Mouse (Mus musculus) right cerebral cortex, postnatal 10 days (tissue): Measurements from ENCODE around the gene Vmn2r71.

ENCODE experiments used
- DNase-seq, 2 experiments: peaks; one replicate each; pipeline ENCODE4 v3.0.0; 2021; ENCODE audit warnings: low spot score in 2 of 2

Gene Vmn2r71

DNA sequence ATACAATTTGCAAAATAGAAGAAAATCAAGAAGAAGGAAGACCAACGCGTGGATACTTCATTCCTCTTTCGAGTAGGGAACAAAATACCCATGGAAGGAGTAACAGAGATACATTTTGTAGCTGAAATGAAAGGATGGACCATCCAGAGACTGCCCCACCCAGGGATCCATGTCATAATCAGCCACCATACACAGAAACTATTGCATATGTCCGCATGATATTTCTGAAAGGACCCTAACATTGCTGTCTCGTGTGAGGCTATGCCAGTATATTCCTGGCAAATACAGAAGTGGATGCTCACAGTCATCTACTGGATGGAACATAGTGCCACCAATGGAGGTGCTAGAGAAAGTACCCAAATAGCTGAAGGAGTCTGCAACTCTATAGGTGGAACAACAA lies at the start of gene Vmn2r71:
Gene Vmn2r71, plus strand, starts transcription at position 301 of the 400 bp plus-strand sequence.
- no peak for DNase-seq

DNA sequence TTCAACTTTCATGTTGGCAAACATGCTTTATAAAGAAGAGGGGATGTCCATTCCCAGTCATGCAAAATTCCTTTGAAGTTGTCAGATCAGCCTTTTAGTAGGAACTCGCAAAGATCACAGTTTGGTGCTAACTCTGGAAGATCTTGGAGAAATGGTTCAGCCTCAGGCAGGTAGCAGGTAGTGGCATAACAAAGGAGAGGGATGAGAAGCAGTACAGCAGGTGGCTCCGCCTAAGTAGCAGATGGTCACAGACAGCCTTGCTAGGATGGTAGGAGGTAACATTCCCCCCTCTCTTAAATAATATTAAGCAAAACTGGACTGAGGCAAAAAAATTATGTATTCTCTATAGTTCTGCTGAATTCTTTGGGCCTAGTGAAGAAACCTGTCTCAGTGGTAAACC lies 20.8 kb upstream of the Vmn2r71 start:
- DNase-seq = no peak

DNA sequence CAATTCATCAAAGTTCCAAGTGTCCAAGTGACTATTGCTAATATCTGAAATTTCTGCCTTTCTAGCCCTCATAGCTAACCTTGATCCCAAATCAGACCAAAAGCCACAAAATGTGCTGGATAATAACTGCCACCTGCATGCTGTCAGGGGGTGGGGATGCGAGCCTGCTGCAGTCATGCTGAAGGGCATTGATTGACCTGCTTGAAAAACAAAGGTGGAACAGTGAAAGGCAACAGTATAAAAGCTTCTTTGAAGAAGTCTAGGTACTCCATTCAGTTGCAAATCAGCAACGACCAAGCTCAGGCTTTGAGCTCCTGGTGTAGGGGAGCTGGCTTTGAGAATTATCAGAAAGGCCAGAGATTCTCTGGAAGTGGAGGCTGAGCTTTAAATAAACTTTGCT lies 19.8 kb upstream of the Vmn2r71 start:
- no peak for DNase-seq

DNA sequence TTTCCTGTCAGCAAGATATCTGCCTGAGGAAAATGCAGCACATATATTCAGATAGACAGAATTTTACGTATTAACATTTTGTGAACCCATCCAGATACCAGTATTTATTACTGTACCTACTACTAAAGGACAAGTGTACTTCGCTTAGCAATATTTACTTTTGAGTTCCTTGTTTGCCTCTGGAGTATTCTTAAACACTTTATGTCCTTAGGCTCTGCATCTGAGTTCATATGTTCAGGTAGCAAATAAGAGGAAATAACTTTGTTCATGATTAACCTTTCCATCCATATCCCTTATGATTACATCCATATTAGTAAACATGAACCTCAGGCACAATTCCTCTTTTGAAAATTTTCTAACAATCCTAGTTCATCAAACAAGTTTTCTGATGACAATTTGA lies 6.2 kb downstream of the Vmn2r71 start, which contains the start of gene Vmn2r70:
Gene Vmn2r70, minus strand, starts transcription at position 101 of the 400 bp plus-strand sequence.
- DNase-seq = no peak
